Mouse (Mus musculus) heart, postnatal 0 days (tissue): ENCODE measurements around the gene Ints3. TPM values are rescaled to one million over a fixed set of nuclear protein-coding genes. Genes with fewer than 3 reads are reported as not detected.
A peak's percentile ranks its signal among the peaks of the same experiment; 100 is the strongest.

Experiments
- ATAC-seq: fragments of 200-750 bp; cut with Nextera tagmentation; 2 replicates; pipeline ENCODE4 v1.8.0; 2017; ENCODE audit warnings: low read depth, moderate number of reproducible peaks, moderate library complexity; ENCODE audit not compliant: insufficient read depth
- DNase-seq: peaks from one replicate; pipeline ENCODE4 v3.0.0-alpha.2; 2016; ENCODE audit warnings: low spot score
- H3K27ac ChIP-seq: fragments of 300-500 bp; sonication (generic); 2 replicates; pipeline ENCODE4 v1.5.1; 2014; ENCODE audit warnings: low read depth, mild to moderate bottlenecking
- H3K27me3 ChIP-seq: fragments of 300-500 bp; sonication (generic); 2 replicates; pipeline ENCODE4 v1.6.1; 2014; ENCODE audit warnings: low read length, mixed read lengths; ENCODE audit not compliant: control insufficient read depth, insufficient read depth
- H3K36me3 ChIP-seq: fragments of 300-500 bp; sonication (generic); replicated peaks from 2 replicates; pipeline ENCODE4 v1.6.1; 2014; ENCODE audit warnings: low read length, mixed read lengths; ENCODE audit not compliant: control insufficient read depth, insufficient read depth
- H3K4me1 ChIP-seq: fragments of 300-500 bp; sonication (generic); 2 replicates; pipeline ENCODE4 v1.6.1; 2014; ENCODE audit warnings: antibody characterized with exemption; ENCODE audit not compliant: control insufficient read depth, insufficient read depth
- H3K4me2 ChIP-seq: fragments of 300-500 bp; sonication (generic); 2 replicates; pipeline ENCODE4 v1.6.1; 2014; ENCODE audit warnings: low read depth, mild to moderate bottlenecking, low read length, moderate library complexity
- H3K4me3 ChIP-seq: fragments of 300-500 bp; sonication (generic); 2 replicates; pipeline ENCODE4 v1.5.1; 2014; ENCODE audit warnings: low read depth, low read length
- H3K9ac ChIP-seq: fragments of 300-500 bp; sonication (generic); replicated peaks from 2 replicates; pipeline ENCODE4 v1.6.1; 2014; ENCODE audit warnings: low read depth, low read length, mixed read lengths
- H3K9me3 ChIP-seq: fragments of 300-500 bp; sonication (generic); replicated peaks from 2 replicates; pipeline ENCODE4 v1.6.1; 2016; ENCODE audit warnings: low read length; ENCODE audit not compliant: control insufficient read depth
- CTCF ChIP-seq: IDR thresholded peaks from 2 replicates; pipeline ENCODE4 v1.5.1; 2016; ENCODE audit warnings: antibody characterized with exemption, control low read depth, low read depth
- EP300 ChIP-seq: IDR thresholded peaks from 2 replicates; pipeline ENCODE4 v1.6.1; 2016; ENCODE audit warnings: antibody characterized with exemption, low read depth
- WGBS: fragments of 180-500 bp; shearing (Covaris S2); extraction: QIAGEN DNeasy Blood & Tissue Kit; methylation state at CpG from one replicate; pipeline ENCODE4 v1.1.7; 2014; 5-methylcytosine and 5-hydroxymethylcytosine counted together
- polyA plus RNA-seq: library from polyadenylated mRNA; unstranded; fragments of >200 nt; fragmentation: Nextera tagmentation; extraction: Ambion mirVana; gene quantifications from 2 replicates; pipeline ENCODE4 v1.2.1, GENCODE M21; 2015
- total RNA-seq: library from RNA; depleted of rRNA; stranded (reverse); fragments of >200 nt; gene quantifications from 2 replicates; pipeline ENCODE4 v1.2.3, GENCODE M21; 2014; ENCODE audit warnings: low replicate concordance

Ints3 gene
- total and polyA plus RNA-seq, 2 experiments from 2014 or later: 7.8 to 26.1 TPM

GRCm38 (mm10) chr3:90461935-90462334 lies 28.5 kb upstream of the Ints3 start:
- TF ChIP-seq EP300 (no peak), CTCF (no peak)
- peaks cover 3% of the 10 kb centered on the region; the same call in 1 of the 2 replicates for H3K36me3 ChIP-seq
- H3K4me3 ChIP-seq: no peak overlapping the region
- H3K9ac ChIP-seq: no peak overlapping the region
- no peak for ATAC-seq
- WGBS: 78% methylated on average over 3 of the region's 3 CpGs
- H3K4me2 ChIP-seq: no peak overlapping the region
- H3K27ac ChIP-seq: no peak overlapping the region
- H3K9me3 ChIP-seq: no peaks in the 10 kb centered on the region
- no peak for DNase-seq
- H3K27me3 ChIP-seq: peaks cover 17% of the 10 kb centered on the region
- H3K4me1 ChIP-seq: no peaks in the 10 kb centered on the region

DNA sequence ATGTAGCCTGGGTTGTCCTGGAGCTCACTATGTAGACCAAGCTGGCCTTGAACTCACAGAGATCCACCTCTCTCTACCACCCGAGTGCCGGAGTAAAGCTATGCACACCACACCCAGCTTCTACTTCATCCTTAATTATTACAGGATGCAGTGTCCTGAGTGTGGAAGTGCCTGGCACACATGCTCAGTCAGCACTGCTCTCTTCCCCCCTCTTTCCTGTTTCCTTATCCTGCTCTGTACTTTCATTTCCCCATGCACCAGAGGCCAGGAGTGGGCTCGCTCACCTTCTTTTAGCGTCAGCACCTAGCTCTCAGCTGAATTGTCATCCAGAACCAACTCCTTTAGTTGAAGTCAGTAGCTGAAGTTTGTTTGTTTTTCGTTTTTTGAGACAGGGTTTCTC lies 26.9 kb upstream of the Ints3 start:
- no peak for TF ChIP-seq EP300
- TF ChIP-seq CTCF: no peak
- ATAC-seq: no peak
- Histone ChIP-seq H3K9ac (no peak overlapping the region), H3K27ac (no peak overlapping the region), H3K4me2 (no peak overlapping the region), H3K27me3 (peaks cover 17% of the 10 kb centered on the region), H3K4me1 (no peaks in the 10 kb centered on the region), H3K9me3 (no peaks in the 10 kb centered on the region), H3K4me3 (no peak overlapping the region), H3K36me3 (peaks cover 18% of the 10 kb centered on the region; the same call in 1 of the 2 replicates)
- 56% methylated on average over 5 of the region's 5 CpGs for WGBS
- DNase-seq: no peak

DNA sequence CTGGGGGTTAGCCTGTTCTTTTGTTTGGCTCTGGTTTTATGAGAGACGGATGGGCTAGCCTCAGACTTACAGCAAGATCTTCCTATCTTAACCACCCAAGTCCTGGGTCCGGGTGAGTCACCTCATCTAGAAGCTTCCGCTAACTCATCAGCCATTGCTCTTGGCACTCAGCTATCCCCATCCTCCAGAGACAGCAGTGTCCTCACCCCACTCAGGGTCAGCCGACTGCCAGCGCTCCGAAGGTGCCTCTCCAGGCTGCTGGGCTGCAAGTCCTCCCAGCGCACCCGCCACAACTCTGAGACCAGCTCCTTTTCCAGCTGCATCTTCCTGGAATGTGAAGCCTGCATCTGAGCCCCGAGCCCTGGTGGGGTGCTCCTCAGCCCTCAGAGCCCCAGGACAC lies 26.3 kb upstream of the Ints3 start:
- Histone ChIP-seq H3K4me2 (no peak overlapping the region), H3K9me3 (no peaks in the 10 kb centered on the region), H3K4me3 (no peak overlapping the region), H3K36me3 (peaks cover 19% of the 10 kb centered on the region; the same call in 1 of the 2 replicates), H3K27me3 (peaks cover 13% of the 10 kb centered on the region), H3K9ac (no peak overlapping the region), H3K4me1 (no peaks in the 10 kb centered on the region), H3K27ac (no peak overlapping the region)
- 72% methylated on average over 9 of the region's 9 CpGs for WGBS
- ATAC-seq (no peak), DNase-seq (no peak)
- TF ChIP-seq EP300 (no peak), CTCF (no peak)

GRCm38 (mm10) chr3:90454931-90455330 lies 21.5 kb upstream of the Ints3 start:
- H3K27ac ChIP-seq: no peak overlapping the region
- H3K9me3 ChIP-seq: no peaks in the 10 kb centered on the region
- WGBS: 88% methylated on average over 14 of the region's 14 CpGs
- H3K36me3 ChIP-seq: peaks cover 23% of the 10 kb centered on the region; the same call in 1 of the 2 replicates
- H3K4me1 ChIP-seq: peaks cover 6% of the 10 kb centered on the region; the same call in 1 of the 2 replicates
- no peak overlapping the region for H3K4me2 ChIP-seq
- TF ChIP-seq EP300 (no peak), CTCF (no peak)
- DNase-seq: no peak
- no peak overlapping the region for H3K4me3 ChIP-seq
- no peak overlapping the region for H3K9ac ChIP-seq
- no peak for ATAC-seq
- no peaks in the 10 kb centered on the region for H3K27me3 ChIP-seq

- Histone ChIP-seq H3K9ac (no peak overlapping the region), H3K27me3 (no peaks in the 10 kb centered on the region), H3K27ac (peak overlapping the region; percentile 16), H3K4me3 (peak overlapping the region; percentile 15; the same call in 1 of the 2 replicates), H3K9me3 (no peaks in the 10 kb centered on the region), H3K4me2 (peak overlapping the region; percentile 40), H3K4me1 (peaks cover 6% of the 10 kb centered on the region; the same call in 1 of the 2 replicates), H3K36me3 (peaks cover 16% of the 10 kb centered on the region; the same call in 1 of the 2 replicates)
- ATAC-seq: no peak
- WGBS: 45% methylated on average over 10 of the region's 10 CpGs
- DNase-seq: no peak
- TF ChIP-seq CTCF (no peak), EP300 (0 out of 2 replicates have a peak, but pooled peaks have one; percentile 30)
Measured at GRCm38 (mm10) chr3:90451396-90452095, 18.1 kb upstream of the Ints3 start.

- Histone ChIP-seq H3K4me1 (peaks cover 7% of the 10 kb centered on the region), H3K36me3 (0 out of 2 replicates have a peak, but pooled peaks cover 10% of the 10 kb centered on the region), H3K27me3 (no peaks in the 10 kb centered on the region), H3K9me3 (no peaks in the 10 kb centered on the region), H3K27ac (peak overlapping the region; percentile 16; the same call in 1 of the 2 replicates), H3K9ac (no peak overlapping the region), H3K4me3 (peak overlapping the region; percentile 15; the same call in 1 of the 2 replicates), H3K4me2 (peak overlapping the region; percentile 40)
- no peak for DNase-seq
- ATAC-seq: no peak
- WGBS: 23% methylated on average over 11 of the region's 12 CpGs
- TF ChIP-seq CTCF (no peak), EP300 (no peak)
Measured at GRCm38 (mm10) chr3:90450874-90451273, 17.5 kb upstream of the Ints3 start.
